Mouse (Mus musculus): ENCODE results near the gene Tssk2.

Gene Tssk2

DNA sequence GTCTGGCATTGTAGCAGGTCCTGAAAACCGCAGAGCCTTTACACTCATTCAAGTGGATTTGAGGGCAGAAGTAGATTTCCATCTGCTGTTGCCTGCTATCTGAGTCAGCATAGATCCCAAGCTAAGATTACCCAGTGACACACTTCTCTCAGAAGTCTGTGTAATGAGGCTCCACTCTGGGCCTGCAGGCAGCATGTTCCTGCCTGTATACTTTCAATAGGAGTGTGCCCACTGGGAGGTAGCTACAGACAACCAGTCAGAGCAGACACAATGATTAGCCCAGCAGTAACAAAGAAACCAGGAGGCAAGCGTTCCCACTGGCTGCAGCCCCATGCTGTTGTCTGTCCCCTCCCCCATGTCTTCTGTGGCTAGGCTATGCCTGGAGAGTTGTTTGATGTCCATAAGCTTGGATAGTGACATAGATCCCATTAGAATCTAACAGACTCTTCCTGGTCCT, 51.0 kb downstream of the Tssk2 start:
- DNase-seq, result no peak
